Mouse (Mus musculus) liver, postnatal 0 days (tissue): ENCODE data around the gene Ctnnbip1. TPM values are rescaled to one million over a fixed set of nuclear protein-coding genes. Genes with fewer than 3 reads are reported as not detected.
"Not testable (repeated sequence)": the region's sequence is repeated elsewhere in the genome, so short reads cannot be mapped to it uniquely, and the experiment has no call there.

Source experiments
- ATAC-seq: fragments of 200-750 bp; cut with Nextera tagmentation; 2 replicates; pipeline ENCODE4 v1.8.0; 2017; ENCODE audit warnings: mild to moderate bottlenecking, moderate library complexity
- DNase-seq: peaks from one replicate; pipeline ENCODE4 v3.0.0-alpha.2; 2016
- H3K27ac ChIP-seq: fragments of 300-500 bp; sonication (generic); 2 replicates; pipeline ENCODE4 v1.5.1; 2014; ENCODE audit warnings: antibody characterized with exemption, moderate library complexity, mild to moderate bottlenecking, low read depth
- H3K27me3 ChIP-seq: fragments of 300-500 bp; sonication (generic); 2 replicates; pipeline ENCODE4 v1.6.1; 2014; ENCODE audit warnings: low read length, control low read depth, mixed read lengths; ENCODE audit not compliant: insufficient read depth
- H3K36me3 ChIP-seq: fragments of 300-500 bp; sonication (generic); replicated peaks from 2 replicates; pipeline ENCODE4 v1.6.1; 2014; ENCODE audit warnings: mild to moderate bottlenecking, control low read depth, low read length, moderate library complexity, mixed read lengths; ENCODE audit not compliant: insufficient read depth
- H3K4me1 ChIP-seq: fragments of 300-500 bp; sonication (generic); 2 replicates; pipeline ENCODE4 v1.6.1; 2014; ENCODE audit warnings: antibody characterized with exemption, mild to moderate bottlenecking, control low read depth; ENCODE audit not compliant: insufficient read depth
- H3K4me2 ChIP-seq: fragments of 300-500 bp; sonication (generic); 2 replicates; pipeline ENCODE4 v1.6.1; 2014; ENCODE audit warnings: low read depth, mild to moderate bottlenecking, low read length, moderate library complexity, mixed read lengths
- H3K4me3 ChIP-seq: fragments of 300-500 bp; sonication (generic); 2 replicates; pipeline ENCODE4 v1.5.1; 2014; ENCODE audit warnings: low read depth, low read length
- H3K9ac ChIP-seq: fragments of 300-500 bp; sonication (generic); replicated peaks from 2 replicates; pipeline ENCODE4 v1.6.1; 2014; ENCODE audit warnings: mild to moderate bottlenecking, moderate library complexity
- H3K9me3 ChIP-seq: fragments of 300-500 bp; sonication (generic); 2 replicates; pipeline ENCODE4 v1.6.1; 2016; ENCODE audit warnings: mild to moderate bottlenecking, control low read depth, low read length, mixed read lengths
- CTCF ChIP-seq: sonication (generic); IDR thresholded peaks from 2 replicates; pipeline ENCODE4 v1.5.1; 2016; ENCODE audit warnings: antibody characterized with exemption, low read depth
- EP300 ChIP-seq: IDR thresholded peaks from 2 replicates; pipeline ENCODE4 v1.6.1; 2016; ENCODE audit warnings: antibody characterized with exemption, low read depth, mild to moderate bottlenecking
- WGBS: fragments of 180-500 bp; shearing (Covaris S2); extraction: QIAGEN DNeasy Blood & Tissue Kit; methylation state at CpG from one replicate; pipeline ENCODE4 v1.1.7; 2014; ENCODE audit not compliant: insufficient replicate concordance; 5-methylcytosine and 5-hydroxymethylcytosine counted together
- microRNA-seq: library from miRNA; unstranded; fragments of <30 nt; microRNA quantifications from one replicate; pipeline ENCODE4, GENCODE M21; 2016
- polyA plus RNA-seq: library from polyadenylated mRNA; unstranded; fragments of >200 nt; fragmentation: Nextera tagmentation; extraction: Ambion mirVana; gene quantifications from 2 replicates; pipeline ENCODE4 v1.2.1, GENCODE M21; 2015

The Ctnnbip1 gene
- polyA plus RNA-seq, 1 experiment from 2014 or later = 12.8 TPM

DNA sequence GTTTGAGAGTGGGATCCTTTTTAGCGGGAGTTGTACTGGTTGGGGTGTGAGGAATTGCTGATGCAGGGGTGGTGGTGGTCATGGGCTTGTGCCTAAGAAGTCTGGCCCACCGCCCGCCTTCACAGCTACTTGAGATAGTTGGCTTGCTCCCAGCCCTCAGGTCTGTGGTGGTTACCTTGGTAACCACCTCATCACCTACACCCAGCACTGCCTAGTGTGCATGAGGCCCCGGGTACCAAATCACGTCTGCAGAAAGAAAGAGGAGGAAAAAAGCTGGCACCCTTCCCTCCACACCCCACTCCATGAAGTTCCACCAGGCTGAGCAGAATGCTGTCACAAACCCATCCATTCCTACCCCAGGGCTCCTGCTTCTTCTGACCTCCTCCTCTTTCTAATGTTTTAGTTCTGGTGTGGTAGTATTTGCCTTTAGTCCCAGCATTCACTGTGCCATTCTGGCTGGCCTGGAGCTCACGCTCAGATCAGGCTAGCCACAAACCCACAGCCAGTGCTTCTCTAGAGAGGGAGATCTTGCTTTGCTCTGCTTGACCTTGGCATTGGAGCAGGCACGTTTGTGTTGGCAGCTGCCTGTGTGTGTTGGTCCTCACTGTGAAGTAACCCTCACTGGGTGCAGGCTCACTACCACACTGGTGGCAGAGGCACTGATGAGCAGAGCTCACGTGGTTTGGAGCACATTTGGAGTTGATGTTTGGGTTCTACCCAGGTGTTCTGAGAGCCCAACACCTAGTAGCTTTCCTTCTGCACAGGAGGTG is 91.4 kb downstream of the Ctnnbip1 start:
- no peak overlapping the region for H3K27ac ChIP-seq
- H3K9ac ChIP-seq = no peak overlapping the region
- H3K4me1 ChIP-seq = no peaks in the 10 kb centered on the region
- ATAC-seq (no peak), DNase-seq (no peak)
- H3K4me2 ChIP-seq = no peak overlapping the region
- TF ChIP-seq CTCF = no peak
- TF ChIP-seq EP300 = no peak
- 67% methylated on average over 8 of the region's 8 CpGs for WGBS
- no peaks in the 10 kb centered on the region for H3K27me3 ChIP-seq
- no peaks in the 10 kb centered on the region for H3K36me3 ChIP-seq
- 0 out of 2 replicates have a peak, but pooled peaks cover 2% of the 10 kb centered on the region for H3K9me3 ChIP-seq
- no peak overlapping the region for H3K4me3 ChIP-seq

- H3K4me3 ChIP-seq = no peak overlapping the region
- no peak overlapping the region for H3K9ac ChIP-seq
- no peaks in the 10 kb centered on the region for H3K36me3 ChIP-seq
- ATAC-seq = no peak
- H3K9me3 ChIP-seq = 0 out of 2 replicates have a peak, but pooled peaks cover 2% of the 10 kb centered on the region
- no peaks in the 10 kb centered on the region for H3K4me1 ChIP-seq
- no peak overlapping the region for H3K27ac ChIP-seq
- 48% methylated on average over 10 of the region's 10 CpGs for WGBS
- H3K27me3 ChIP-seq = no peaks in the 10 kb centered on the region
- TF ChIP-seq EP300 = no peak
- TF ChIP-seq CTCF = peak; percentile 83
- DNase-seq = peak; percentile 53
- H3K4me2 ChIP-seq = no peak overlapping the region
Observed at GRCm38 (mm10) chr4:149611376-149612044, 93.5 kb downstream of the Ctnnbip1 start.

GRCm38 (mm10) chr4:149613497-149613896 is 95.5 kb downstream of the Ctnnbip1 start:
- H3K4me3 ChIP-seq, ATAC-seq, H3K4me2 ChIP-seq, H3K27me3 ChIP-seq, H3K4me1 ChIP-seq, H3K27ac ChIP-seq, DNase-seq, H3K9ac ChIP-seq, H3K36me3 ChIP-seq, H3K9me3 ChIP-seq: not testable (repeated sequence)
- WGBS = 60% methylated on average over 6 of the region's 6 CpGs

DNA sequence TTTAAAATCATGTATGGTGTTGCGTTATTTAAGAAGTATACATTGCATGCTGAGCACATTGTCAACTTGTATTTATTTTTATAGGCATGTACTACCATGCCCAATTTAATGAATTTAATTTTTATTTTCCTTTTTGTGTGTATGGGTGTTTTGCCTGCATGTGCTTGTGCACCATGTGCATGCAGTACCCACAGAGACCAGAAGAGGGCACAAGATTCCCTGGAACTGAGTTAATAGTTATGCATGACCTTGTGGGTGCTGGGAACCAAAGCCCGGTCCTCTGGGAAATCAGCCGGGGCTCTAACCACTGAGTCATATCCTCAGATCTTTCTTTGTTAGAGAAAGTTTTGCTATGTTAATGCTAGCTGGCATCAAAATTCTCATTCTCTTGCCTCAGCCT is 96.8 kb downstream of the Ctnnbip1 start:
- TF ChIP-seq CTCF (peak; percentile 34), EP300 (no peak)
- Histone ChIP-seq H3K9ac (no peak overlapping the region), H3K4me1 (no peaks in the 10 kb centered on the region), H3K9me3 (0 out of 2 replicates have a peak, but pooled peaks cover 2% of the 10 kb centered on the region), H3K27ac (no peak overlapping the region), H3K36me3 (no peaks in the 10 kb centered on the region), H3K4me3 (no peak overlapping the region), H3K27me3 (no peaks in the 10 kb centered on the region), H3K4me2 (no peak overlapping the region)
- WGBS = 89% methylated on average over 3 of the region's 3 CpGs
- DNase-seq = no peak
- no peak for ATAC-seq

Small RNAs within 50 kb of the gene (microRNA-seq; reads per million reads assigned to microRNA genes)
- gene Mir5616 = not detected

Other genes with a start within 250 kb of the Ctnnbip1 start
- gene Kif1b, start 210.5 kb upstream of the Ctnnbip1 start, polyA plus RNA-seq = 6.9 and 8.9 TPM in 2 replicates
- 11.9 and 12.7 TPM in 2 replicates for gene Ube4b, start 91.5 kb upstream of the Ctnnbip1 start, polyA plus RNA-seq
- gene Rbp7, start 63.3 kb upstream of the Ctnnbip1 start, polyA plus RNA-seq = 0.21 TPM in 1 of 2 replicates, not detected in the other
- gene Tmem274, start 40.9 kb upstream of the Ctnnbip1 start, polyA plus RNA-seq = not detected in 2 replicates
- gene Nmnat1, start 33.0 kb upstream of the Ctnnbip1 start, polyA plus RNA-seq = 6.4 and 6.8 TPM in 2 replicates
- 7.7 and 8.2 TPM in 2 replicates for gene Lzic, start 33.0 kb upstream of the Ctnnbip1 start, polyA plus RNA-seq
- gene Clstn1, start 68.2 kb downstream of the Ctnnbip1 start, polyA plus RNA-seq = 2.0 and 2.1 TPM in 2 replicates
- gene Pik3cd, start 184.3 kb downstream of the Ctnnbip1 start, polyA plus RNA-seq = 4.9 and 7.8 TPM in 2 replicates
- gene Tmem201, start 219.8 kb downstream of the Ctnnbip1 start, polyA plus RNA-seq = 5.1 and 5.8 TPM in 2 replicates